Comparison of ENCODE assay signal across 23 mouse cellular contexts in the genomic region with DNA sequence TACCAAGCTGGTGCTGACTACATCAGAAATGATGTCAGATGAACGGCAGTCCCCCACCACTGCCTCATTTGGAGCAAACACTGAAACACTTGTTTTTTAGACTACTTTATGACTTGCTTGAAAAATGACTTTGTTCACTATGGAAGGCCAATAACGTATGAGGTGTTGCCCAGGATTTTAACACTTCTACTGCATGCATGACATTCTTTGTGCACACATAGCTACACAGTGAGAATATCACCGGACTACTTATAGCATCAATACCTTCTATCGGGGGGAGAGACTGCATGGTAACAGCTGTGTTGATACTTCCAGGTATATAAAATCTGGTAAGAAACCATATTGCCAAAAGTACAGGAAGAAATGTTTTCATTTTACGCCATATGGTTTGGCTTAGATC.
DNase-seq lines count a peak whose midpoint lies in the region; ATAC-seq lines count a peak whose summit lies in the region.
"Had no signal": no experiment of that assay in that cellular context is flagged by ENCODE, and none has a peak within 500 bp of the region (broad histone marks: within the 10 kb centered on the region; RNA-seq: fewer than 3 reads in every experiment).

No protein-coding gene starts in this region.

- H3K27ac ChIP-seq in limb, embryonic 11.5 days (replicated peaks; ENCODE audit: low read depth, low read length) = no peak overlapping the region
- H3K27ac ChIP-seq in limb, embryonic 13.5 days = no peak overlapping the region
- no peak overlapping the region for H3K27ac ChIP-seq in intestine, embryonic 16.5 days (ENCODE audit: low read length)
- H3K27ac ChIP-seq: embryonic facial prominence, embryonic 10.5 days; embryonic facial prominence, embryonic 12.5 days; forebrain, embryonic 13.5 days had no signal

- DNase-seq in hindlimb bud, embryonic 11.5 days (ENCODE audit: extremely low spot score, low read depth, low spot score) = peak; percentile 44
- DNase-seq in limb, embryonic 11.5 days (ENCODE audit: low spot score) = peak; percentile 37
- DNase-seq in layer of hippocampus, postnatal 25 days (ENCODE audit: extremely low spot score in 1 of 2, low spot score in 1 of 2) = no peak
- no peak for DNase-seq in cerebellum, adult 11 months
- DNase-seq in cerebellum, postnatal 14 days = no peak
- DNase-seq: adrenal gland, adult 8-10 months; adrenal gland, postnatal 14 days; adrenal gland, postnatal 36 days; cerebellum, adult 18-20 months; cerebellum, adult 8-10 months; cerebellum, adult 9-11 months; cerebellum, postnatal 25 days had no signal

- 41% methylated on average over 5 of the region's 5 CpGs for WGBS in limb, embryonic 11.5 days
- 31% methylated on average over 5 of the region's 5 CpGs for WGBS in limb, embryonic 13.5 days
- WGBS in intestine, embryonic 16.5 days = 82% methylated on average over 5 of the region's 5 CpGs

- H3K27me3 ChIP-seq in limb, embryonic 11.5 days (ENCODE audit: control insufficient read depth, insufficient read depth, low read length) = no peaks in the 10 kb centered on the region
- no peaks in the 10 kb centered on the region for H3K27me3 ChIP-seq in limb, embryonic 13.5 days
- no peaks in the 10 kb centered on the region for H3K27me3 ChIP-seq in intestine, embryonic 16.5 days (replicated peaks; ENCODE audit: control insufficient read depth, insufficient read depth, low read length)
- H3K27me3 ChIP-seq: CH12.LX; embryonic facial prominence, embryonic 12.5 days; forebrain, embryonic 13.5 days; Patski had no signal

- no peaks in the 10 kb centered on the region for H3K36me3 ChIP-seq in limb, embryonic 11.5 days (ENCODE audit: control insufficient read depth, insufficient read depth, low read length)
- no peaks in the 10 kb centered on the region for H3K36me3 ChIP-seq in limb, embryonic 13.5 days
- no peaks in the 10 kb centered on the region for H3K36me3 ChIP-seq in intestine, embryonic 16.5 days (ENCODE audit: control insufficient read depth, insufficient read depth, low read length)
- H3K36me3 ChIP-seq: embryonic facial prominence, embryonic 10.5 days; embryonic facial prominence, embryonic 12.5 days; G1E had no signal

- no peak overlapping the region for H3K9ac ChIP-seq in limb, embryonic 11.5 days (ENCODE audit: low read length)
- H3K9ac ChIP-seq in limb, embryonic 13.5 days = no peak overlapping the region
- H3K9ac ChIP-seq in intestine, embryonic 16.5 days (ENCODE audit: low read depth, low read length) = no peak overlapping the region
- H3K9ac ChIP-seq: embryonic facial prominence, embryonic 12.5 days; forebrain, embryonic 13.5 days had no signal

- peaks cover 4% of the 10 kb centered on the region; the same call in 1 of the 2 replicates for H3K4me1 ChIP-seq in limb, embryonic 11.5 days (ENCODE audit: control insufficient read depth, insufficient read depth, low read length)
- H3K4me1 ChIP-seq in limb, embryonic 13.5 days = peaks cover 11% of the 10 kb centered on the region
- no peaks in the 10 kb centered on the region for H3K4me1 ChIP-seq in intestine, embryonic 16.5 days (ENCODE audit: control insufficient read depth, insufficient read depth, low read length)
- H3K4me1 ChIP-seq: embryonic facial prominence, embryonic 12.5 days; forebrain, embryonic 13.5 days had no signal

- H3K4me2 ChIP-seq in limb, embryonic 11.5 days (ENCODE audit: low read depth, severe bottlenecking) = no peak overlapping the region
- no peak overlapping the region for H3K4me2 ChIP-seq in limb, embryonic 13.5 days (replicated peaks)
- no peak overlapping the region for H3K4me2 ChIP-seq in intestine, embryonic 16.5 days (ENCODE audit: low read depth, low read length)
- H3K4me2 ChIP-seq: embryonic facial prominence, embryonic 12.5 days; forebrain, embryonic 13.5 days had no signal

- no peaks in the 10 kb centered on the region for H3K9me3 ChIP-seq in limb, embryonic 11.5 days (ENCODE audit: control insufficient read depth, low read length)
- no peaks in the 10 kb centered on the region for H3K9me3 ChIP-seq in limb, embryonic 13.5 days
- H3K9me3 ChIP-seq in intestine, embryonic 16.5 days (ENCODE audit: control insufficient read depth, low read length) = no peaks in the 10 kb centered on the region
- H3K9me3 ChIP-seq: embryonic facial prominence, embryonic 10.5 days; embryonic facial prominence, embryonic 12.5 days; forebrain, embryonic 13.5 days; G1E had no signal

- H3K4me3 ChIP-seq in limb, embryonic 11.5 days (ENCODE audit: low read depth, low read length) = no peak overlapping the region
- no peak overlapping the region for H3K4me3 ChIP-seq in limb, embryonic 13.5 days
- H3K4me3 ChIP-seq in intestine, embryonic 16.5 days (ENCODE audit: low read length) = no peak overlapping the region
- H3K4me3 ChIP-seq: embryonic facial prominence, embryonic 10.5 days; embryonic facial prominence, embryonic 12.5 days; forebrain, embryonic 13.5 days had no signal

- ATAC-seq in limb, embryonic 11.5 days (ENCODE audit: insufficient number of reproducible peaks, low FRiP score, low TSS enrichment, low read depth) = 0 out of 2 replicates have a peak, but pooled peaks have one; percentile 44
- ATAC-seq in limb, embryonic 13.5 days (ENCODE audit: low FRiP score, low read depth) = peak; percentile 66; the same call in 1 of the 2 replicates
- no peak for ATAC-seq in intestine, embryonic 16.5 days
- ATAC-seq: activated CD4-positive, CD25-positive, alpha-beta regulatory T cell, adult 4 months; CD4-positive, CD25-positive, alpha-beta regulatory T cell, adult 4 months; forebrain, embryonic 13.5 days; forebrain, embryonic 16.5 days; Patski had no signal

Comparison
In these comparisons a context has a peak if more than half of its experiments do, and no peak if none do; other contexts are left out.
1. DNase-seq: peak in hindlimb bud, embryonic 11.5 days (single experiment) and limb, embryonic 11.5 days (single experiment); none in layer of hippocampus, postnatal 25 days (0 of 2), cerebellum, adult 11 months (single experiment) and cerebellum, postnatal 14 days (0 of 2).